Mouse (Mus musculus) adrenal gland, postnatal 14 days (tissue): ENCODE measurements at regions not wholly inside any gene's neighbourhood (a gene's known extent, or its start where the extent isn't known, plus 50 kb on each side); places are given as distances from the start of the nearest gene placed in this dataset.

Source experiments
- DNase-seq: peaks from one replicate; pipeline ENCODE4 v3.0.0; 2021; ENCODE audit warnings: mixed read lengths

- DNase-seq: no peak
Measured at GRCm38 (mm10) chr5:45269391-45269790, 180.6 kb downstream of the Qdpr start.

DNA sequence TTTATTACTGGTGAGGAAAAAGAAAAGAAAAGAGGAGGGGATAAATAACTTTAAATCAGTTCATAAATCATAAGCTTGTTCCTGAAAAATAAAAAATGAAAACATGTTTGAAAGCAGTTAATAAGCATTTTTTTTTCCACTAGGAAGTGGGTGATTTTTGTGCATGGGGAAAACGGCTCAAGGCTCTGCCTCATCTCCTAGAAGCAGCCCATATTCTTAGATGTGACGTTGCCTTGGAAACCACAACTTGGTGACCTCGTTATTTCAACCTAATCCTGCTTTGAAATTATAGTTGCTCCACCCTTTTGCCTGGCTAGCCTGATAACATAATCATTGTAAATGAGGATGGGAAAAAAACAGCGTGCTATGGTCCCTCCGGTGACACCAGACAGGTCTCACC, 183.1 kb downstream of the Qdpr start:
- DNase-seq: no peak

DNA sequence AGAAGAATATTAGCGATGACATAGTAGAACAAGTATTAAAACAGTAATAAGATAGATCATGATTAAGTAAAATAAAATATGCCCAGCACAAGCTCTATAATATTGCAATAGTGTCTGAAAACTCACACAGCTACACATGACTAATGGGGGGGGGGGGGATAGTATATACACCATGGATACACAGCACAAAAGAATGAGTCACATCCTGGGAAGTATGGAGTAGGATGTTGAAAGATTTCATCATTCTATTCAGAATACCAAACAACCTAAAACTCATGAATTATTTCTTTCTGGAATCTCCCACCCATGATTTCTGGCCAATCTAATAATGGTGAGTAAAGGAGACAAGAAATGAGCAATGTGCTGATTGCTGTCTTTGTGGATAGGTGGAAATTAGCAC, 191.6 kb downstream of the Qdpr start:
- DNase-seq: no peak

- DNase-seq: no peak
Measured at GRCm38 (mm10) chr5:45256256-45256999, 193.6 kb downstream of the Qdpr start.

DNA sequence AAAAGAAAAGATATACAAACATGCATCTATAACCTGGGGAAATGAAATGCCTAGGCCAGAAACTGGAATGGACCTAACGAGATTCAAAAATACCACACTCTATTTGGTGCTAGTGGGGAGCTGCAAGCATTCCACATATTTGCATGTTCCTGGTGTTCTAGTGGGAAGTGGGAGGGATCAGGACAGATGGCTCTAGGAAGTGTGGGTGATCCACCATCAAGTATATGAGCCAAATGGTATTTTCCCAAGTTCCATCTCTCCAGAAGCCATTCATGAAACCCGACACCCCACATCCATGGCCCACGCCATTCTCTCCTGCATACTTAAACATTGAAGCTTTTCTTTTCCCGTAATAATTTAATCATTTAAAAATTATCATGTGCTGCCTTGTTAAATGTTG, 218.2 kb downstream of the Qdpr start:
- DNase-seq: no peak

- DNase-seq: no peak
Measured at GRCm38 (mm10) chr5:45230097-45230496, 219.9 kb downstream of the Qdpr start.

DNA sequence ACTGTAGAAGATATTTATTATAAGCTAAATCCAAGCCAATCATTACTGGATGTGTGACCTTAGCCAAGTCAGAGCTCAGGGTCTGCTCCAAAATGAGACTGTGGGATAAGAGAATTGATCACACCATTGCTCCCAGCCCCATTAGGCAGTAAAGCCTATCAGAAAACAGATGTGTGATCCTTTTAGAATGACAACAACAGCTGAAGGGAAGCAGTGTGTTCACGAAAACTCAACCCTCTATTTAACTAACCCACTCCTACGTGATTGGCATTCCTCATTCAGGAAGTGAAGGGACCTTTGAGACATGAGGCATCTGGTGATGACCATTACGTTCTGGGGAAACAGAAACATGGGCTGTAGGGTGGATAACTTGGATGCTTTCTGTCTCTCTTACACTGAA, 220.6 kb downstream of the Qdpr start:
- no peak for DNase-seq

DNA sequence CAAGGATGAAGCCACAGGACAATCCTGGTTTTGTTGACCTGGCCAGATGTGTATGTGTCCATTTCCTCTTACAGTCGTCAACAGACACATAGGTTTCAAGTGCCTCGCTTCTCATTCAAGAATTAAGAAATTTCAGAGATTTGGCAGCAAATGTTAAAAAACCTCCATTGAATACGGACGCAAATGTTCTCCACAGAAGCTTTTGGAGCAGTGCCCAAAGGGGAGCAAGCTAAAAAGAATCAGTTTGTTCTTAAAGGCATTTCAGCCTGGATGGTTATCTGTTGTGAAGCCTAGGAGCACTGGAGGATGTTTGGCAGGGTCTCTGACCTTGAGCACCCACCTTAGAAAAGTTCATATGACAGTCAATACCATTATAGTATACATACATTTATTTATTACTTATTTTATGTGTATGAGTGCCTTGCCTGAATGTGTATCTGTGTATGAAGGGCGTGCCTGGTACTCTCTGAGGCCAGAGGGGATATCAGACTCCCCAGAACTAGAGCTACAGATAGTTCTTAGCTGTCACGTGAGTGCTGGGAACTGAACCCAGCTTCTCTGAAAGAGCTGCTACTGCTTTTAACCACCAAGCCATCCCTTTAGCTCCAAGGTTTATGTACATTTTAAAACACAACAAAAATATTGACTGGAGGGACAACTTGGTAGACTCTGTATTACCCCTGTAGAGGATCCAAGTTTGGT, 221.7 kb downstream of the Qdpr start:
- no peak for DNase-seq

DNA sequence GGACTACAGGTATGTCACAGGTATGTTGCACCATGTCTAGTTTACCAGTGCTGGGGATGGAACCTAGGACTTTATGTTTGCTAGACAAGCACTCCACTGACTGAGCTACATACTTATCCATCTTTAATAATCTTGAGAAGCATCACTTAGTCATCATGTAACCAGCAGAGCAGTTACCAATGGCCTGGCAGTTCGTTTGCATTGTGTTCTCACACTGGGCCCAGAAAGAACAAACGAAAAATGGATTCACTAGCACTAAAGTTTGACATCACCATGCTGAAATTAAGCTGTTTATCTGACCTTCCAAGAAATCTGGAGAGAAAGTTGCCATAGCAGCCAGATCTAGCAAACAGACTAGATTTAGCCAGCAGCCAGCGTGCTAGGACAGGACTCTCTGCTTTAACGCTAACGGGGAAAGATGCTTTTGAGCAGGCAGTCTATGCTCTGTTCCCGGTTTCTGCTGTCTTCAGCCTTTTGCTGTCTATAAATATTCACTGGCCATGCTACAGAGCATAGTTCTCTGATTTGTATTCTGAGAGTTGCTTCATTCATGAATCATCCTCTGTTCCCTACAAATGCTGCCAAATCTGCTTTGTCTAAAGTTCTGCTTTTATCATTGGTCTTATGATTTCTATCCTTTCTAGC, 229.6 kb downstream of the Qdpr start:
- DNase-seq: peak; percentile 6

DNA sequence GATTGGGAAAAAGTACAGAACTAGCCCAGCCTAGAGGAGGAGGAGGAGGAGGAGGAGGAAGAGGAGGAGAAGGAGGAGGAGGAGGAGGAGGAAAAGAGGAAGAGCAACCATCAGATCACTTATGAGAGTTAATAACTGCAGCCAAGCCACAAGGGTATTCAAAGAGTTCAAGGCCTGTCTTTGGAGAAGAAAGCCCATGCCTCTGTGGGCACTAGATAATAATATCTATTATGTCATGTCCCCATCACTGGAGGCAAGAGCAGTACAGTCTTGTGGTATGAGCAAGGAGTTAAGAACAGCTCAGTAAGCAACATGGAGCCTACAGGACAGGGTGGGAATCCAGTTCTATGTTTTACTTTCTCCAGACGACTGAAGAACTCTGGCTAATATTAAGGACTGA, 230.5 kb downstream of the Qdpr start:
- no peak for DNase-seq

- no peak for DNase-seq
Measured at GRCm38 (mm10) chr5:45219101-45219500, 230.9 kb downstream of the Qdpr start.

DNA sequence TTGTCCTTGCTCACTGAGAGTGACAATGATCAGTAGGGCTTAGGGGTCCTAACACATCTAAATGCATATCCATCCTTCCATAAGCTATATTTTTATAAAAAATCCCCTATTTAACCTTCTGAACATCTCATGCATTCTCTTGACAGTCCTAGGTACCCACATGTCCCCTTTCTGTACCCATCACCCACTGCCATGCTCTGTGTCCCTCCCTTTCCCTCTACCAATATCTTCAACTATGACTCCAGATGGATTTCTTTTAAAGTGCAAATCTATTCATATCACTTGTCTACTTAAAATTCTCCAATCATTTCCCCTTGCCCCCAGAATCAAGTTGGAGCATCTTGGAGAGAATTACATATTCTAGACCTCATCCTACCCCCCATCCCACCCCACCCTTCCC, 235.6 kb downstream of the Qdpr start:
- DNase-seq: no peak

DNA sequence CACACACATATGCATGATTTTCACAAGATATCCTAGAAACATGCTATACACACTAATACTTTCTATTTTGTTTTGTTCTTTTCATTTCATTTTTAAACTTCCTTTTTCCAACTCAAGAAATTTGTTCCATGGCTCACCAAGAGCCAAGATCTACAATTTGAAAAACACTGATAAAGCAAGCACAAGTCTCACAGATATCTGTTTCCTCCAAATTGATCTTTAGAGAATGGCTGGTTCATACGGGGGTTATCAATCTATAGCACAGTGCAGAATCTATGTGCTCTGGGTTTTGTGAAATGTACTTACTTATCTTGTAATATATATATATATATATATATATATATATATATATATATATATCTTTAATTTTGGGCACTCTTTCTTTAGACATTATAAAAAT, 251.6 kb downstream of the Qdpr start:
- no peak for DNase-seq

DNA sequence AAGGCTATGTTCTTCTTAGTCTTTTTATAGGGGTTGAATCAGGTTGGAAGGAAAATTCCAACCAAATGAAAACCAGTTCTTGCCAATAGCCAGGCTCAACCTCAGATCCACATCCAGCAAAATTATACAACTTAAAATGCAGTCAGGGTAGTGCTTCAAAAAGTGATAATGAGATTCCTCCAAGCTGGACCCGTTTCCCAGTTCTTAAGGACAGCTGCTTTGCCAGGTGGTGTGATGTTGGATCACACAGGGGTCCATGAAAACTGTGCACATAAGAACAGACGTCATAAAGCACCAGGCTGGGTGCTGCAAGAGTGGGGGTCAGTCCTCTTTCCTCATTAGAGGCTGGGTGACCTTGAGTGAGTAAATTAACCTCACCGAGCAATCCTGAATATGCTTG, 253.9 kb downstream of the Qdpr start:
- no peak for DNase-seq

DNA sequence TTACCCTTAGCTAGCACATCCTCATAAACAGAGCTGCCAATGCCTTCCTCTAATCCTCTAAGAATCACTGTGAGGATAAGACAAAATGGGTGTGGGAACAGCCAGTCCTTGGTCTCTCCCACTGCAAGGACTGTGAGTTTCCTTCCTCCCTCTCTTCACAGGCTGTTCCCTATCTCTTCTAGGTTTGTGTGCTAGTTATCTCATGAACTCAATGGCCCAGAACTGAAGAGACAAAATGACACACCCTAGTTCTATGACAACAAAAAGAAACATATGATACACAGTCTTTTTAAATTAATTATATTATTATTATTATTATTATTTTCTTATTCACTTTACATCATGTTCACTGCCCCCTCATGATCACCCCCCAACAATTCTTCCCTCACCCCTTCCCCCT, 257.7 kb downstream of the Qdpr start:
- no peak for DNase-seq

- peak; percentile 13 for DNase-seq
Measured at GRCm38 (mm10) chr5:45173035-45173755, 276.8 kb downstream of the Qdpr start.

- no peak for DNase-seq
Measured at GRCm38 (mm10) chr5:45159194-45159593, 290.8 kb downstream of the Qdpr start.

DNA sequence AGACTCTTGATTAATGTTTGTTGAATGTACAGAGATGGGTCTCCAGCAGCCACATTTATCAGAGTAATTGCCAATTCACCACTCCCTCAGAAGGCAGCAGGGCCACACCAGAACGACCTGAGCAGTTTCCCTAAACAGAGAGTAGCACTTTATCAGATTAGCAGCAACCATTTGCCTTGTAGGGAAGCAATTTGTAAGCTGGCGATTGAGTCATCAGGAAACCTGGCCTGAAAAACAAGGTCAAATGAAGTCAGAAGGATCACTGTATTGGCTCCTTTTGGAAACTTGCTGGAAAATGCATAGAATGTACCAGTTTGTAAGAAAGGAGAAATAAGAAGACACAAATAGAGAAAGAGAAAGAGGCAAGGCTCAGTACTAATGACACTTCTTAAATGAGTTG, 295.1 kb downstream of the Qdpr start:
- DNase-seq: peak; percentile 6

DNA sequence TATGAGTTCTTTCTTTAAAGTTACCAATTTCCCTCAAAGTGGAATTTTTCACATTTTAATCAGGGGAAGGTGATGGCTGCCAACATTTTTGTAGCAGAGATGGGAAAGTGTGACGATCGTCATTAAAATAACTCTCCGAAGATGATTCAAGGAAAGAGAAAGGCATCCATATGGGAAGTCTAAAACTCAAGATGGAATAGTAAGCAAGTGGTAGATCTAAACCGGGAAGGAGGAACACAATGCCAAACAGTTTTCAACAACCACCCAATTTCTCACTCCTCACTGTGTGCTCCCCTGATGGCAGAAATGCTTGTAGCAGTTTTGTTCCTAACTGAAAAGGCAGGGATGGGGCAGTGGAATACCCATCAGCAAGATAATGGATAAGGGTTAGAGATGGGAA, 305.9 kb downstream of the Qdpr start:
- DNase-seq: no peak

DNA sequence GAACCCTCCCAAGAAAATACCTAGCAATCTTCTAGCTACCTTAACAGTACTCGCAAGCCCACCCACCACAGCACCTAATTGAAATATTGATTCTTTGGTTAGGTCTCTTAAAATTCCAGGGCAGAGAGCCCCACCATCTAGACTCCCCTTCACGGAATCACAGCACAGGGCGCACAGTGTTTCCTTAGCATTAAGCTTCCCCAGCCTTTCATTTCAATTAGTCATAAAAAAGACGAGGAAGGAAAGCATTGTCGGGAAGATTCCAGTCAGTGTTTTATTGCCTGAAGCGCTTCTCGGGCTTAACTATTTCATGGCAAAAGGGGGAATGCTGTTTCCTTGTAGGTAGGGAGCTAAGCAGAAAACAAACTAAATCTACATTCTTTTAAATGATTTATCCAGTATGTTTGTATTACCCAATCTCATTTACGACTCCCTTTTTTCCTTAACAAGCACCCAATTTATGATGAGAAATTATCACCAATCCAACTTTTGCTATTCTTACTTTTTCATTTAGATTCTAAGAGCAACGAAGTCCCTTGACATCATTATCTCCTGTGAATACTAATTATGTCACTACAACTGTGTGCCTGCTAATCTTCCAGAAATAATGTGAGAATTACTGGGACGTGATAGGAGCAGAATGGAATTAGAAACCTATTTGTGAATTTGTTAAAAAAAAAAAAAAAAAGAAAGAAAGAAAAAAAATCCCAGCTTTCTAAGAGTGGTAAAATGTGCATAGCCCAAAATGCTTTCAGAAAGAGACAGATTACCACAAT, 312.6 kb downstream of the Qdpr start:
- DNase-seq: no peak

DNA sequence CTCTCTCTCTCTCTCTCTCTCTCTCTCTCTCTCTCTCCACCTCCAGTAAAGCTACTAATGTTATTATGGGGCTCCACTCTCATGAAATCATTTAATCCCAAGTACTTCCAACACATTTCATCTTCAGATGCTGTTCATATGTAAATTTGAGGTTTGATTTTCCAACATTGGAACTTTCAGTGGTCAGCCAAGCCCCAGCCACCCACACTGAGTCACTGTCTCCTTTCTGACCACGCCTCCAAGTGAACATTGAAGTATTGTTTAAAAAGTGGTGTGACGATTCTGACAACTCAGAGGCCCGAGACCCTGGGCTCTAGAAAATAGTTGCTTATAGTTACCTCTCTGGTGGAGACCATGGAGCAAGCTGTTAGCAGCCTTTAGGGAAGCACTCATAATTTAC, 313.3 kb downstream of the Qdpr start:
- no peak for DNase-seq

GRCm38 (mm10) chr5:45127971-45128370, 322.1 kb downstream of the Qdpr start:
- DNase-seq: no peak
